Mouse (Mus musculus): ENCODE data around the gene Timm44. TPM values are rescaled to one million over a fixed set of nuclear protein-coding genes. Genes with fewer than 3 reads are reported as not detected.

Gene Timm44
- 10 to 100 TPM; 60.4 to 67.1 TPM for total RNA-seq (2021)

GRCm38 (mm10) chr8:4275275-4276110 lies at the start of gene Timm44:
Gene Timm44, minus strand, starts transcription at chr8:4275913.
- peak; percentile 98 for DNase-seq
- intact Hi-C loops (cut with DNase I) = no loop called here

- intact Hi-C loops (cut with DNase I) = no loop called here
- DNase-seq = peak; percentile 98
Measured at GRCm38 (mm10) chr8:4324983-4325750, 49.5 kb upstream of the Timm44 start, which contains the start of the genes Ccl25 and Elavl1. Gene Ccl25, plus strand, starts transcription at chr8:4325210. Gene Elavl1, minus strand, starts transcription at chr8:4325413.

- intact Hi-C loops (cut with DNase I) = no loop called here
- peak; percentile 40 for DNase-seq
Measured at GRCm38 (mm10) chr8:4324525-4324924, 48.8 kb upstream of the Timm44 start.

- DNase-seq = no peak
- intact Hi-C loops (cut with DNase I) = no loop called here
Measured at GRCm38 (mm10) chr8:4323917-4324316, 48.2 kb upstream of the Timm44 start.

GRCm38 (mm10) chr8:4322470-4322869 lies 46.8 kb upstream of the Timm44 start:
- intact Hi-C loops (cut with DNase I) = no loop called here

GRCm38 (mm10) chr8:4321031-4321430 lies 45.3 kb upstream of the Timm44 start:
- DNase-seq = no peak

More at GRCm38 (mm10) chr8:4322470-4322869, 46.8 kb upstream of the Timm44 start:
- peak; percentile 85 for DNase-seq

GRCm38 (mm10) chr8:4320404-4320803 lies 44.7 kb upstream of the Timm44 start:
- intact Hi-C loops (cut with DNase I) = no loop called here
- DNase-seq = no peak

More at GRCm38 (mm10) chr8:4321031-4321430, 45.3 kb upstream of the Timm44 start:
- intact Hi-C loops (cut with DNase I) = no loop called here

- intact Hi-C loops (cut with DNase I) = no loop called here
Measured at GRCm38 (mm10) chr8:4319573-4319872, 43.8 kb upstream of the Timm44 start.

GRCm38 (mm10) chr8:4318796-4319572 lies 43.3 kb upstream of the Timm44 start:
- intact Hi-C loops (cut with DNase I) = no loop called here
- no peak for DNase-seq

More at GRCm38 (mm10) chr8:4319573-4319872, 43.8 kb upstream of the Timm44 start:
- no peak for DNase-seq

GRCm38 (mm10) chr8:4318124-4318523 lies 42.4 kb upstream of the Timm44 start:
- intact Hi-C loops (cut with DNase I) = no loop called here
- no peak for DNase-seq

GRCm38 (mm10) chr8:4314852-4315251 lies 39.1 kb upstream of the Timm44 start:
- DNase-seq = no peak
- intact Hi-C loops (cut with DNase I) = no loop called here

- intact Hi-C loops (cut with DNase I) = no loop called here
- DNase-seq = no peak
Measured at GRCm38 (mm10) chr8:4313254-4314124, 37.8 kb upstream of the Timm44 start.

- no peak for DNase-seq
- intact Hi-C loops (cut with DNase I) = no loop called here
Measured at GRCm38 (mm10) chr8:4312104-4312503, 36.4 kb upstream of the Timm44 start.

- DNase-seq = no peak
- intact Hi-C loops (cut with DNase I) = no loop called here
Measured at GRCm38 (mm10) chr8:4305838-4306237, 30.1 kb upstream of the Timm44 start.

- DNase-seq = no peak
- intact Hi-C loops (cut with DNase I) = no loop called here
Measured at GRCm38 (mm10) chr8:4304124-4304547, 28.4 kb upstream of the Timm44 start.

- DNase-seq = no peak
- intact Hi-C loops (cut with DNase I) = no loop called here
Measured at GRCm38 (mm10) chr8:4297822-4298221, 22.1 kb upstream of the Timm44 start.

GRCm38 (mm10) chr8:4292738-4293137 lies 17.0 kb upstream of the Timm44 start:
- DNase-seq = no peak
- intact Hi-C loops (cut with DNase I) = no loop called here

- intact Hi-C loops (cut with DNase I) = no loop called here
- no peak for DNase-seq
Measured at GRCm38 (mm10) chr8:4276111-4276465, 375 bp upstream of the Timm44 start.

- intact Hi-C loops (cut with DNase I) = no loop called here
- no peak for DNase-seq
Measured at GRCm38 (mm10) chr8:4269609-4270008, 6.1 kb downstream of the Timm44 start.

- intact Hi-C loops (cut with DNase I) = no loop called here
- no peak for DNase-seq
Measured at GRCm38 (mm10) chr8:4267627-4268026, 8.1 kb downstream of the Timm44 start.
